Mouse (Mus musculus) kidney, embryonic 15.5 days (tissue): Measurements from ENCODE around the gene Ptpn21. TPM values are rescaled to one million over a fixed set of nuclear protein-coding genes. Genes with fewer than 3 reads are reported as not detected.

ENCODE experiments used
- ATAC-seq: fragments of 200-750 bp; cut with Nextera tagmentation; replicated peaks from 2 replicates; pipeline ENCODE4 v1.8.0; 2017; ENCODE audit warnings: moderate TSS enrichment; ENCODE audit not compliant: low FRiP score
- H3K27ac ChIP-seq: fragments of 300-500 bp; sonication (generic); 2 replicates; pipeline ENCODE4 v1.5.1; 2015; ENCODE audit warnings: mild to moderate bottlenecking, inconsistent platforms
- H3K27me3 ChIP-seq: fragments of 300-500 bp; sonication (generic); 2 replicates; pipeline ENCODE4 v1.6.1; 2015; ENCODE audit warnings: inconsistent platforms
- H3K36me3 ChIP-seq: fragments of 300-500 bp; sonication (generic); 2 replicates; pipeline ENCODE4 v1.6.1; 2015; ENCODE audit warnings: inconsistent platforms
- H3K4me1 ChIP-seq: fragments of 300-500 bp; sonication (generic); 2 replicates; pipeline ENCODE4 v1.6.1; 2015; ENCODE audit warnings: inconsistent platforms
- H3K4me2 ChIP-seq: fragments of 300-500 bp; sonication (generic); 2 replicates; pipeline ENCODE4 v1.6.1; 2015; ENCODE audit warnings: moderate library complexity, mild to moderate bottlenecking, inconsistent platforms
- H3K4me3 ChIP-seq: fragments of 300-500 bp; sonication (generic); replicated peaks from 2 replicates; pipeline ENCODE4 v1.5.1; 2015; ENCODE audit warnings: mild to moderate bottlenecking, inconsistent platforms
- H3K9ac ChIP-seq: fragments of 300-500 bp; sonication (generic); 2 replicates; pipeline ENCODE4 v1.6.1; 2015; ENCODE audit warnings: mild to moderate bottlenecking, inconsistent platforms
- H3K9me3 ChIP-seq: fragments of 300-500 bp; sonication (generic); replicated peaks from 2 replicates; pipeline ENCODE4 v1.6.1; 2016; ENCODE audit warnings: inconsistent platforms
- WGBS: fragments of 180-500 bp; shearing (Covaris S2); methylation state at CpG from one replicate; pipeline ENCODE4 v1.1.7; 2015; ENCODE audit warnings: mixed read lengths; 5-methylcytosine and 5-hydroxymethylcytosine counted together
- polyA plus RNA-seq: library from polyadenylated mRNA; unstranded; fragments of >200 nt; fragmentation: Nextera tagmentation; extraction: Ambion mirVana; gene quantifications from 2 replicates; pipeline ENCODE4 v1.2.1, GENCODE M21; 2015

Ptpn21 gene
- polyA plus RNA-seq, 1 experiment from 2014 or later, result 6.6 TPM

- Histone ChIP-seq H3K27me3 (no peaks in the 10 kb centered on the region), H3K9ac (no peak overlapping the region), H3K9me3 (no peaks in the 10 kb centered on the region), H3K27ac (no peak overlapping the region), H3K4me1 (peaks cover 16% of the 10 kb centered on the region), H3K4me2 (no peak overlapping the region), H3K36me3 (no peaks in the 10 kb centered on the region), H3K4me3 (no peak overlapping the region)
- ATAC-seq, result no peak
- 47% methylated on average over 3 of the region's 3 CpGs for WGBS
Observed at GRCm38 (mm10) chr12:98720628-98721027, 16.6 kb downstream of the Ptpn21 start.

GRCm38 (mm10) chr12:98716142-98716541, 21.1 kb downstream of the Ptpn21 start:
- Histone ChIP-seq H3K4me1 (peaks cover 29% of the 10 kb centered on the region), H3K4me3 (no peak overlapping the region), H3K27ac (no peak overlapping the region), H3K9ac (no peak overlapping the region), H3K36me3 (no peaks in the 10 kb centered on the region), H3K9me3 (no peaks in the 10 kb centered on the region), H3K27me3 (no peaks in the 10 kb centered on the region), H3K4me2 (no peak overlapping the region)
- 87% methylated on average over 2 of the region's 2 CpGs for WGBS
- ATAC-seq, result no peak

GRCm38 (mm10) chr12:98714757-98715156, 22.4 kb downstream of the Ptpn21 start:
- Histone ChIP-seq H3K4me2 (no peak overlapping the region), H3K9ac (no peak overlapping the region), H3K4me1 (peaks cover 17% of the 10 kb centered on the region), H3K9me3 (no peaks in the 10 kb centered on the region), H3K4me3 (no peak overlapping the region), H3K36me3 (no peaks in the 10 kb centered on the region), H3K27ac (0 out of 2 replicates have a peak overlapping the region, but pooled peaks have one; percentile 6), H3K27me3 (no peaks in the 10 kb centered on the region)
- 0 out of 2 replicates have a peak, but pooled peaks have one; percentile 29 for ATAC-seq
- WGBS, result 56% methylated on average over 11 of the region's 11 CpGs

- H3K4me1 ChIP-seq, result peaks cover 17% of the 10 kb centered on the region
- no peaks in the 10 kb centered on the region for H3K9me3 ChIP-seq
- no peaks in the 10 kb centered on the region for H3K27me3 ChIP-seq
- no peak overlapping the region for H3K4me3 ChIP-seq
- ATAC-seq, result no peak
- 53% methylated on average over 7 of the region's 7 CpGs for WGBS
- H3K4me2 ChIP-seq, result no peak overlapping the region
- no peak overlapping the region for H3K9ac ChIP-seq
- H3K27ac ChIP-seq, result 0 out of 2 replicates have a peak overlapping the region, but pooled peaks have one; percentile 7
- 0 out of 2 replicates have a peak, but pooled peaks cover under 1% of the 10 kb centered on the region for H3K36me3 ChIP-seq
Observed at GRCm38 (mm10) chr12:98713621-98714103, 23.5 kb downstream of the Ptpn21 start.

- Histone ChIP-seq H3K27ac (no peak overlapping the region), H3K9me3 (no peaks in the 10 kb centered on the region), H3K9ac (no peak overlapping the region), H3K4me3 (no peak overlapping the region), H3K4me2 (no peak overlapping the region), H3K27me3 (no peaks in the 10 kb centered on the region), H3K4me1 (peaks cover 17% of the 10 kb centered on the region), H3K36me3 (0 out of 2 replicates have a peak, but pooled peaks cover 3% of the 10 kb centered on the region)
- 82% methylated on average over 6 of the region's 6 CpGs for whole genome bisulfite sequencing
- ATAC-seq, result no peak
Observed at GRCm38 (mm10) chr12:98712819-98713218, 24.4 kb downstream of the Ptpn21 start.

GRCm38 (mm10) chr12:98703961-98704360, 33.2 kb downstream of the Ptpn21 start:
- H3K36me3 ChIP-seq, result peaks cover 43% of the 10 kb centered on the region
- no peak overlapping the region for H3K4me3 ChIP-seq
- H3K4me1 ChIP-seq, result no peaks in the 10 kb centered on the region
- no peaks in the 10 kb centered on the region for H3K9me3 ChIP-seq
- no peak overlapping the region for H3K27ac ChIP-seq
- no peak overlapping the region for H3K9ac ChIP-seq
- no peak overlapping the region for H3K4me2 ChIP-seq
- WGBS, result 95% methylated on average over 10 of the region's 10 CpGs
- H3K27me3 ChIP-seq, result no peaks in the 10 kb centered on the region
- no peak for ATAC-seq

GRCm38 (mm10) chr12:98703554-98703953, 33.7 kb downstream of the Ptpn21 start:
- Histone ChIP-seq H3K9ac (no peak overlapping the region), H3K9me3 (no peaks in the 10 kb centered on the region), H3K27ac (no peak overlapping the region), H3K4me2 (no peak overlapping the region), H3K27me3 (no peaks in the 10 kb centered on the region), H3K4me3 (no peak overlapping the region), H3K36me3 (peaks cover 42% of the 10 kb centered on the region), H3K4me1 (no peaks in the 10 kb centered on the region)
- 73% methylated on average over 2 of the region's 2 CpGs for WGBS
- no peak for ATAC-seq

GRCm38 (mm10) chr12:98701564-98701963, 35.6 kb downstream of the Ptpn21 start:
- Histone ChIP-seq H3K4me3 (no peak overlapping the region), H3K4me1 (no peaks in the 10 kb centered on the region), H3K27ac (no peak overlapping the region), H3K9ac (no peak overlapping the region), H3K4me2 (no peak overlapping the region), H3K36me3 (peaks cover 53% of the 10 kb centered on the region), H3K27me3 (no peaks in the 10 kb centered on the region), H3K9me3 (no peaks in the 10 kb centered on the region)
- WGBS, result 84% methylated on average over 9 of the region's 9 CpGs
- no peak for ATAC-seq

GRCm38 (mm10) chr12:98697202-98697601, 40.0 kb downstream of the Ptpn21 start:
- WGBS, result 90% methylated on average over 5 of the region's 5 CpGs
- no peak overlapping the region for H3K4me2 ChIP-seq
- H3K4me3 ChIP-seq, result no peak overlapping the region
- H3K4me1 ChIP-seq, result no peaks in the 10 kb centered on the region
- H3K9ac ChIP-seq, result no peak overlapping the region
- ATAC-seq, result no peak
- H3K27ac ChIP-seq, result no peak overlapping the region
- no peaks in the 10 kb centered on the region for H3K27me3 ChIP-seq
- peaks cover 30% of the 10 kb centered on the region for H3K36me3 ChIP-seq
- no peaks in the 10 kb centered on the region for H3K9me3 ChIP-seq

GRCm38 (mm10) chr12:98690230-98690629, 47.0 kb downstream of the Ptpn21 start:
- Histone ChIP-seq H3K27ac (no peak overlapping the region), H3K27me3 (no peaks in the 10 kb centered on the region), H3K4me3 (no peak overlapping the region), H3K36me3 (peaks cover 51% of the 10 kb centered on the region), H3K9ac (no peak overlapping the region), H3K9me3 (no peaks in the 10 kb centered on the region), H3K4me1 (no peaks in the 10 kb centered on the region), H3K4me2 (no peak overlapping the region)
- ATAC-seq, result no peak
- WGBS, result 87% methylated on average over 8 of the region's 8 CpGs

- ATAC-seq, result peak; percentile 44; the same call in 1 of the 2 replicates
- H3K27me3 ChIP-seq, result no peaks in the 10 kb centered on the region
- H3K9ac ChIP-seq, result no peak overlapping the region
- no peaks in the 10 kb centered on the region for H3K9me3 ChIP-seq
- WGBS, result 26% methylated on average over 6 of the region's 6 CpGs
- peak overlapping the region; percentile 17; the same call in 1 of the 2 replicates for H3K4me2 ChIP-seq
- H3K27ac ChIP-seq, result peak overlapping the region; percentile 30; the same call in 1 of the 2 replicates
- peaks cover 5% of the 10 kb centered on the region; the same call in 1 of the 2 replicates for H3K4me1 ChIP-seq
- peaks cover 61% of the 10 kb centered on the region for H3K36me3 ChIP-seq
- no peak overlapping the region for H3K4me3 ChIP-seq
Observed at GRCm38 (mm10) chr12:98683574-98683973, 53.6 kb downstream of the Ptpn21 start.

- Histone ChIP-seq H3K27ac (peak overlapping the region; percentile 30; the same call in 1 of the 2 replicates), H3K36me3 (peaks cover 60% of the 10 kb centered on the region), H3K4me3 (no peak overlapping the region), H3K4me2 (peak overlapping the region; percentile 17; the same call in 1 of the 2 replicates), H3K27me3 (no peaks in the 10 kb centered on the region), H3K4me1 (peaks cover 5% of the 10 kb centered on the region; the same call in 1 of the 2 replicates), H3K9ac (no peak overlapping the region), H3K9me3 (no peaks in the 10 kb centered on the region)
- ATAC-seq, result 0 out of 2 replicates have a peak, but pooled peaks have one; percentile 38
- 40% methylated on average over 11 of the region's 11 CpGs for WGBS
Observed at GRCm38 (mm10) chr12:98683171-98683570, 54.0 kb downstream of the Ptpn21 start.

GRCm38 (mm10) chr12:98682196-98682595, 55.0 kb downstream of the Ptpn21 start:
- 84% methylated on average over 15 of the region's 15 CpGs for WGBS
- Histone ChIP-seq H3K9me3 (no peaks in the 10 kb centered on the region), H3K4me3 (no peak overlapping the region), H3K27ac (no peak overlapping the region), H3K4me1 (peaks cover 5% of the 10 kb centered on the region; the same call in 1 of the 2 replicates), H3K27me3 (no peaks in the 10 kb centered on the region), H3K36me3 (peaks cover 51% of the 10 kb centered on the region), H3K9ac (no peak overlapping the region), H3K4me2 (no peak overlapping the region)
- no peak for ATAC-seq
